Mouse (Mus musculus): ENCODE measurements around the gene Sar1b.
A peak's percentile ranks its signal among the peaks of the same experiment; 100 is the strongest.

The Sar1b gene

DNA sequence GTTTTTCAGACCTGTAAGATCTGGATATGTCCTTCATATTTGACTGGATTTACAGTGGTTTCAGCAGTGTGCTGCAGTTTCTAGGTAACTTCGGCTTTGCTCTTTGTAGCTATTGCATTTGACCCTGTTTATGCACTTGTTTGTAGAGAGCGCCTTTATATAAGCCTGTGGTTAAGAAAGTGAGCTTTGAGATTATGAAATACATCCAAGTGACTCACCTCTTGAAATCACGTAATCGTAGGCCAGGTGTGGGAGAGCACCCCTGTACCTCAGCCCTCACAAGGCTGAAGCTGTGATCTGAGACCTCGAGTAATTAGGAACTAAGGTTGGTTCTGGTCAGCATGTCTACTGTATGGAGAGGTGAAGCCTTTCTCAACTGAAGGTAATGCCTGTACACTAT lies 14.0 kb downstream of the Sar1b start:
- no peak for DNase-seq (ENCODE audit: low read depth, low spot score)

DNA sequence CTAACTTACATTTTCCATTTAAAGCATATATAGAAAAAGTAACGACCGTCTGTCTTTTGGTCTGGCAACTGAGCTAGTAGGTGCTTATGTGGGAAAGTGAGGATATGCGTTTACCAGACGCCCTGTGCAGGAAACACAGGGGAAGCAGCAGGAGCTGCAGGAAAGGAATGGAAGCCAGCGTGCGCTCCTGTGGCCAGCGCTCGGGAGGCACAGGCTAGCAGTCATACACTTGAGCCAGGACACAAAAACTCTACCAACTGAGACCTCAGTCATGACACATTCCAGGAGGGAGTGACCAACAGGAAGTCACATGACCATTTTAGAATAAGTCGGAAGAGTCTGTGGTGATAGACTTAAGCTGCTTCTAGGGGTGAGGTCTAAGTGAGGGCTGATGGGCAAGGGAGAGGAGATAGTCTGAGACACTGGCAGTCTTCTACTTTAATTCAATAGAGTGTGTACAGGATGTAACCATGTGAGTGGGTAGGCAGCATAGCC lies 17.3 kb downstream of the Sar1b start:
- no peak for DNase-seq (ENCODE audit: low read depth, low spot score)

DNA sequence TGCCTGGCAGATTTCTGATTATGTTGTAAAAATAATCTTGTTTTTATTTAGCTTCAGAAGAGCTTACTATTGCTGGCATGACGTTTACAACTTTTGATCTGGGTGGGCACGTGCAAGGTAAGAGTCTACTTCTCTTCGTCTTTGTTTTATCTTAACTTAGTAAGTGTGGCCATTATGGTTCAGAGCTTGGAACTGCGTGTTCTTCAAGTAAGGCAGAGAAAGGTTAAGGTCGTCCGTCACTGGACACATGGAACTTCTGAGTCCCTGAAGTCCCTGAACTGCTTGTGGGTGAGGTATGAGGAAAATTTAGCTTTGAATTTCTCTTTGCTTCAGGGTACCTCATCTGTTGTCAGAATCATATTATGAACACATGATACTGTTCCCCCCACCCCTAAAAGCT lies 19.2 kb downstream of the Sar1b start:
- no peak for DNase-seq (ENCODE audit: low read depth, low spot score)

DNA sequence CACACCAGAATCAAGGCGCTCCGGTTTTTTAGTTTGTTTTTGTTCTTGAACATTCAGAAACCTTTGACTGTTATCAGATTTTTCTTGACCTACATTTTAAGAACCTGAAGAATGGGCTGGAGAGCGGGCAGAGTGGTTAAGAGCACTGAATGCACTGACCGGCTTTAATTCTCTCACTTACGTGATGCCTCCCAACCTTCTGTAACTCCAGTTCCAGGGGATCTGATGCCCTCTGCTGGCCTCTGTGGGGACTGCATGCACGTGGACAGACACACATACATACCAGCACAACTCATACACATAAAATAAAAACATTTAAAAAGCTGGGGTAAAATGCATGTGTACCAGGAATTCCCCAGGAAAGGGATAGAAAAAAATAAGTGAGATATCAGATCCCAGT lies 22.4 kb downstream of the Sar1b start:
- no peak for DNase-seq (ENCODE audit: low read depth, low spot score)

DNA sequence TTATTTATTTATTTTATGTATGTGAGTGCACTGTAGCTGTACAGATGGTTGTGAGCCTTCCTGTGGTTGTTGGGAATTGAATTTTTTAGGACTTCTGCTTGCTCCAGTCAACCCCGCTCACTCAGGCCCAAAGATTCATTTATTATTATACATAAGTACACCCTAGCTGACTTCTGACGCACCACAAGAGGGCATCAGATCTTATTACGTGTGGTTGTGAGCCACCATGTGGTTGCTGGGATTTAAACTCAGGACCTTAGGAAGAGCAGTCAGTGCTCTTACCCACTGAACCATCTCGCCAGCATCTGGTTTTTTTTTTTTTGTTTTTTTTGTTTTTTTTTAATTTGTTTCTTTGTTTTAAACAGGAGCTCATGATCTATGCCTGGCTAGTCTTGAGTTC lies 26.2 kb downstream of the Sar1b start:
- DNase-seq (ENCODE audit: low read depth, low spot score): peak; percentile 18

DNA sequence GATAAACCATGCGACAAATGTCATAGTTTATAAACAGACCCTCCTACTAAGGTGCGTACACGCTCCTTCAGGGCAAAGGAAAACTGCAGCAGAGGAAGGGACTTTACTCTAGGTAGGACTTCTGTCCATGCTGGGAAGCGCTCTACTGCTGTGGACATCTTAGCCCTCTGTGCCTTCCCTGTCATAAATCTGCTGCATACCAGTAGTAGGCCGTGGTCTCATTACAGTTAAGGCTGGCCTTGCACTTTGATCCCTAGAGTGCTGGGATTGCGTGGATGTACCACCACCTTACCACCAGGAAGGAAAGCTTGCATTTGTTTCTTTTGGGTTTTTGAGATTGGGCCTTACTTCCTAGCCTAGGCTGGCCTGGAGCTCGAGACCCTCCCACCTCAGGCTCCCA lies 27.2 kb downstream of the Sar1b start:
- no peak for DNase-seq (ENCODE audit: low read depth, low spot score)

DNA sequence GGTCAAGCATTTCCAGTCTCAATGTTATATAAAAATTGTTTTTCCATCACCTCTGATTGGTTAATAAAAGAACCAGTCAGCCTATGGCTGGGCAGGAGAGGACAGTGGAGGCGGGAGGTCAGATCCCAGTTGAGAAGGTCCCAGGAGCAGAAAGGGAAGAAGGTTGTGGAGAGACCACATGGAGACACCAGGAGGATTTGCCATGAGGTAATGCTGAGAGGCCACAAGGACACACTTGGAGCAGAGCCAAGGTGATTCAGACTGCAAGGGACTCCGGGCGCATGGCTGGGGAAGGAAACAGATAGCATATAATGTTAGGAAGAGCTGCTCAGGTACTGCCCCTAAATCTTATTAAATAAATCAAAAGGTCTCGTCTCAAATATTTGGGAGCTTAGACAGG lies 32.8 kb downstream of the Sar1b start:
- DNase-seq (ENCODE audit: low read depth, low spot score): peak; percentile 73

DNA sequence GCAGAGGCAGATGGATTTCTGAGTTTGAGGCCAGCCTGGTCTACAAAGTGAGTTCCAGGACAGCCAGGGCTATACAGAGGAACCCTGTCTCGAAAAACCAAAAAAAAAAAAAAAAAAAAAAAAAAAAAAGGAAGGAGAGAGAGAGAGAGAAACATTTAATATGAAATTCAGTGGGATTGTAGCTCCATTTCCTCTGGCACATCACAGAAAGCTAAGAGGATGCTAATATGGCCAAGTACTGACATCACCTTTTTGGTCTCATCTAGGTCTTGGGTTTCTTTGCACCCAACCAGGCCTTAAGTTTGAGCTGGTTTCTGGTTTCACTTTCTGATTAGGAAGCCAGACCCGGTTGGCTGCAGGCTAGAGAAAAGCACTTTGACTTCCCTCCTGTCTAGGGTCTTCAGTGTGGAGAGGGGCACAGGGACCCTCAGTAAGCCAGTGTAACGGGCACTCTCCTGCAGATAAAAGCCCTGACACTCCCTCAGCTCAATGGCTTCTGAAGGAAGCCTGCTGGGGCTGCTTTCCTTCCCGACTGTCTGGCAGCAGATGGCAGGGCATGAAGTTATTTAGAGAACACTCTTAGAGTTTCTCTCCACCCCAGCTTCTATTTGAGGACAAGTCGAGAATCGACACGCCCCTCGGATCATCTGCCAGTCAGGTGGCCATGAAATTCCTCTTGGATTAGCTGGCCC lies 37.3 kb downstream of the Sar1b start:
- DNase-seq (ENCODE audit: low read depth, low spot score): peak; percentile 79

DNA sequence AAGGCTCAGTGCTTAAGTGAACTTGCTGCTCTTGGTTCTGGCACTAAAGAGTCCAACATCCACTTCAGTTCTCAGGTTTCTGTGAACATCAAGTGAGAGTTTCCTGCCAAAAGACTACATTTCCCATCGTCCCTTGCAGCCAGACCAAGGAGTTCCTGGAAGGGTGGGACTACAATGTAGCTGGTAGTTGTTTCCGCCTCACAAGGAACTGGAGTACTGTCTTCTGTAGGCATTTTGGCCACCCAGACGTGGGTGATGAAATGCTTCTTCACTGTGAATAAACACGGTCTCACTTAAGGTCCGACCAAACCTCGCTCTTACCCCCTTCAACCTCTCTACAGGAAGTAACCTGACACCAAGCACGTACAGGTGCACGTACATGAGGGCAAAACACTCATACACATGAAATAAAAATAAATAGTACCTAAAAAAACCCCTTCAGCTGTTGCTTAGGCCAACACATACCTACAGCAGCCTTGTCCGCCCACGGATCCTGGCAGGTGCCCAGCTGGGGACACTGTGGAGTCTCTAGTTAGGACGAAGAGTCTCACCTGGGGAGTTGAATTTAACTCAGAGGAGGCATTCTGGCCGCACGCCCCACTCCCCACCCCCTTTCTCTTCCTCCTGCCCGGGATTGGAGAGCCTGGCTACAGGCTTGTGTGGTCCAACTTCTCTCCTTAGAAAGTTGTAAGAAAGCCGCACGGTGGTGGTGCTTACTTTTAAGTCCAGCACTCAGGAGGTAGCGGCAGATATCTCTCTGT lies 41.9 kb downstream of the Sar1b start:
- peak; percentile 95 for DNase-seq (ENCODE audit: low read depth, low spot score)

DNA sequence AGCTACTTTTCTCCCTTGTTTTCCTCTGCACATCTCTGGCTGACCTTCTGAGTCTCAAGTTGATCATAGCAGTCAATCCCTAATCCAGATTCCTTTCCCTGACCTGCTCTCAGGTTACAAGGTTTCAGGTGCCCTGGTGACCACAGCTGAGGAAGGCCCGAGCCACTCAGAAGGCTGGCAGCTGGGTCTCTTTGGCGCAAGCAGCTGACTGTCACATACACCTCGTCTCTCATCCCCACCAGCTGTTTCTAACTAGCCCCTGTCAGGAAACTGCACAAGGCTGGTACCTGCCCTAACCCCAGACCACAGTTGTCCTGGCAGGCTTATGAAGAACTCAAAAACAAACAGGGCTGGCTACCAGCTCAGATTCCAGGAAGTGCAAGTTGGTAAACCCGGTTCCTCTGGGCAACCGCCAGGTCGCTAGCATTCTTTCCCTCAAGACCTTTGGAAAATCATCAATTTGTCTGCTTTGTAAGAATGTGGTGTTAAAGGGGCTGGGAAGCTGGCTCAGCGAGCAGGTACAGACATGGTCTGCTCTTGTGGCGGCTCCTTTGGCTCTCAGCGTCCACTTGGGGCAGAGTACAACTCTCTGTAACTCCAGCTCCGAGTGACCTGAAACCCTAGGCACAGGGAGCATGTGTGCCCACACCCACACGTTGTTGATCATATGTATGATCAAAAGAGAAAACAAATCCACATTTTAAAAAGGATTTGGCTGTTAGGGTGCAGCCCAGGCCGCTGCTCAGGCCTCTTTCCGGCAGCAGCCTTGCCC lies 43.8 kb downstream of the Sar1b start:
- DNase-seq (ENCODE audit: low read depth, low spot score): no peak

DNA sequence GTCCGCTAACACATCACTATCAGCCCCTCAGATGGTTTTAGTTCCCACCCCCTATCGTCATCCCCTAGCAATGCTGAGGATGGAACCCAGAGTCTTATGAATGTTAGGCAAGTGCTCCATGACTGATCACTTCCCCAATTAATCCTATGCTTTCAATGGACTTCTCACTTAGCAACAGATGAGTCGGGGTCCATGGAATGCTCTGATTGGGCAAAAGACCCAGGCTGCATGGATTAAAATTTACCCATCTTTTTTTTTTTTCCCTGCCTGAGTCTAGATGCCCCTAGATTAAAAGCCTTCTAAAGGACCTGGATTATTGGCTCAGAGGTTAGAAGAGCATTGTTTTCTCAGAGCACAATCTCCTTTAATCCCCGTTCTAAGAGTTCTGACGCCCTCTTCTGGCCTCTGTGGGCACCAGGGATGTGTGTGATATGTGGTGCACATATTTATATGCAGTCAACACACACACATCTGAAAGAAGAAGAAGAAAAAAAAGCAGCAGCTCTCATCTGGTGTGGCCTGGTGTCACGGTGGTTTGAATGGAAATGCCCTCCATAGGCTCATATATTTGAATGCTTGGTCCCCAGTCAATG lies 46.2 kb downstream of the Sar1b start:
- DNase-seq (ENCODE audit: low read depth, low spot score): peak; percentile 50

DNA sequence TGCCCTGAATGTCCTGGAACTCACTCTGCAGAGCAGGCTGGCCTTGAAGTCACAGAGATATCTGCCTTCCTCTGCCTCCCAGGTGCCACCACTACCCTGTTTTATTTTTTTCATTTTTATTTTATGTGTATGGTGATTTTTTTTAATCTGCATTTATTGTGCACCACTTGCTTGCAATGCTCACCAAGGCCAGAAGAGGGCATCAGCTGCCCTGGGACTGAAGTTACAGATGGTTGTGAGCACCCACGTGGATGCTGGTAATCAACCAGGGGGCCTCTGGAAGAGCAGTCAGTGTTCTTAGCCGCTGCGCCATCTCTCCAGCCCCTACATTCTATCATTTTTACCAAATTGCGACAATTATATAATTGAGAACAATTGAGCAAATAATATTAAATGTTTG lies 47.7 kb downstream of the Sar1b start:
- DNase-seq (ENCODE audit: low read depth, low spot score): no peak

DNA sequence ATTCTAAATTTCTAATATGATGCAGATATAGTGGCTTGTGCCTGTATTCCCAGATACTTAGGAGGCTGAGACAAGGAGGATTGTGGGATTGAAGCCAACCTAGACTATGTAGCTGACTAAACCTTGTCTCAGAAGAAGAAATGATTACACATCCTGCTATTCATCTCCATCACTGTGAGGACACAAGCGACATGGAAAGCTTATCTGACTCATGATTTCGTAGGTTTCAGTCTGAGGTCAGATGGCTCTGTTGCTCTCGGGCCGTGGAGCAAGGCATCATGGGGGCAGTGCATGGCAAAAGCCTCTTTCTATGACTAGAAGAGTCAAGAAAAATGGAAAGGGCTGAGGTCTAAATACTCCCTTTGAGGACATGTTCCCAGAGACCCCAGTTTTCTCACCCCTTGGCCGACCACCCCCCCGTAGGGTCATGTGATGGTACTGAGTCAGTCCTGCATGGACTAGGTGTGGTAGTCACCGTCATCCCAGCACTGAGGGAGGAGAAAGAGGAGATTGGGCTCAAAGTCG lies 48.6 kb downstream of the Sar1b start:
- no peak for DNase-seq (ENCODE audit: low read depth, low spot score)

DNA sequence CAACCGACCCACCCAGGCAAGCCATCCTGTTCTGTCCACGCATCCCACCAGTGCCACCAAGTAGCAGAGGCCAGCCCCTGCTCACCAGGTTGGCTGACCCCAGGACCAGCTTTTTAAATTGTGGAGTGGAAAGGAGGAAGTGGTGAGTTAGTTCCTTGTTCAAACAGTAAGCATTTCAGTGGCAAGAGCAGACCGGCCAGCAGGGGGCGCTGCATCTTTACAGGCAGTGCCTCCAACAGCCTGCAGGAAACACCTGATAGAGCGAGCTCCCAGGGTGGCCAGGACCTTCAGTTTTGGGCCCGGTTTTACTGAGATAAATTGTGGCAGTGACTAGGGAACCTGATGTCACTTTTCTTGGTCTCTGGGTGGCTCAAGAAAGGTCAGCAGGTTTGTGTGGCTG lies 54.3 kb downstream of the Sar1b start:
- DNase-seq (ENCODE audit: low read depth, low spot score): peak; percentile 89

DNA sequence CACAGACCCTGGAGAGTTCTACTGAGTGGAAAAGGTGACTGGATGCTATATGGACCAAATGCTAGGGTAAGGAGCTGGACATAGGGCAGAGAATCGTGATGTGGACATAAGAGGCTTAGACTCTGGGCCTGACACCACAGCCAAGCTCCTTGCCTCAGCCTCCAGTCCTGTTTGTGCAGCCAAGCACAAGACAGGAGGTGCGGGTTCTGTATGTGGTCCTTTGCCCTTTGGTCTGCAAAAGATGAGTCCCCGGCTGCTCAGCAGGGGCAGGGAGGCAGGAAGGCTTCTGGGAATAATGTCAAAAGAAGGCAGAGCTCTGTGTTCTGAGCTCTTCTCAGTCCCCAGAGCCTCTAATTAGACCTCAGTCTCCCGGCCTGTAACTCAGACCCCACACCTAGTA lies 55.4 kb downstream of the Sar1b start:
- DNase-seq (ENCODE audit: low read depth, low spot score): no peak

DNA sequence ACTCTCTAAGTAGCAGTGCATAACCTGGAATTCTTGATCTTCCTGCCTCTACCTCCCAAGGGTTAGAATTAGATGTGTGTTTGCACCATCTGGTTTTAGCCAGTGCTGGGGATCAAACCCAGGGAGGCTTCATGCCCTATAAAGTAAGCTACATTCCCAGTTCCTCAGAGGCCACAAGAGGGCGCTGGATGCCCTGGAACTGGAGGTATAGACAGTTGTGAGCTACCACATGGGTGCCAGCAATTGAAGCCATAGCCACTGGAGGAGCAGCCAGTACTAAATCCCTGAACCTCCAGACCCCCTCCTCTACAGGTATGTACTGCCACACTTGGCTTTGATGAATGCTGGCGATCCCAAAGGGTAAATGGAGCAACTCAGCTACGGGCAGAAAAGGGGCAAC lies 56.5 kb downstream of the Sar1b start:
- DNase-seq (ENCODE audit: low read depth, low spot score): peak; percentile 77

DNA sequence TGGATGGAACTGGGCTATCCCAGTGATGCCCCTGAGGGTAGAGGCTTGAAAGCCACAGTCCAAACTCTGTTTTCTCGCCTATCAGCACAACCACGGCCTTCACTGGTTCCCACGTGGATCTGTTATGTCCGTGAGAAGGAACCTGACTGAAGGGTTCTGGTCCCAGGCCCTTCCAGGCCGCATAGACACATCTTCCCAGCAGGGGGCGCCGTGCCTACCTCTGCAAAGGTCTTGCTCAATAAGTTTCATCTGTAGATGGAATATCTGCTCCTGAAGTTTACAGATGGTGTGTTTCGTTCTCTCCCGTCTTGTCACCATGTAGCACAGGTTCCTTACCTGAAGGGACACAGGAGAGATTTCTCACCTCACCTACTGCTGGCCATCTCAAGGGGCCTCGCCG lies 57.4 kb downstream of the Sar1b start:
- DNase-seq (ENCODE audit: low read depth, low spot score): peak; percentile 84

DNA sequence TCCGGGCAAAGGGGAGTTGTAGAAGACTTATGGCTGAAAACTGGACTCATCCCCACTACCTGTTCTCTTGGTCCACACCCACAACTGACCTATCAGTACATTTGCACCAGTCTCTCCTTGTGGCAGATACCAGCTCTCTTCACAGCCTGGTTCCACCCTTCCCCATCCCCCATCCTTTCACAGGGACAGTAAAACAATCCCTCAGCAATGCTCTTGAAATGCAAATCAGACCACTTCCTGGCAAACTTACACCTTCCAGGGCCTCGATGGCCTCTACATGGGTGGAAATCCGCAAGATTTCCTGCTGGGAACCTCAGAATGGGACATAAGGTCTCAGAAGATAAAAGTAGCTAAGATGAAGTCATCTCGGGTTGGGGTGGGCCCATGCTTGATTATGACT lies 59.2 kb downstream of the Sar1b start:
- no peak for DNase-seq (ENCODE audit: low read depth, low spot score)

DNA sequence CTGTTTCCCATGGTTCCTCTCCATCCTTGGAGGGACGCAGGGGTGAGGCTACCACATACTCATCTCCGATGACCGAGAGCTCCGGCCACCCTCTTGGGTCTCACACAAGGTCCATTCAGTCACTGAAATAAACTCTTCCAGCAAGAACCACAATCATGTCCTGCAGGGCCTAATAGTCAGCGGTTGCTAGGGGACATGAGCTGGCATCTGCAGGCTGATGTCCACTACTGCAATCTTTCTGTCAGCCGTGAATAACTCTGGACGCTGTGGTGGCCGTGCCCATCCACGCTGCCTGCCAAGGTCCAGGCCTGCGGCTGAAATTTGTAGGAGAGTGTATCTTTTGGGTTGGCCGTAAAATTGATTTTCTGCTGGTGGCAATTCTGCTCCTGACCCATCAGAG lies 59.8 kb downstream of the Sar1b start:
- DNase-seq (ENCODE audit: low read depth, low spot score): no peak

DNA sequence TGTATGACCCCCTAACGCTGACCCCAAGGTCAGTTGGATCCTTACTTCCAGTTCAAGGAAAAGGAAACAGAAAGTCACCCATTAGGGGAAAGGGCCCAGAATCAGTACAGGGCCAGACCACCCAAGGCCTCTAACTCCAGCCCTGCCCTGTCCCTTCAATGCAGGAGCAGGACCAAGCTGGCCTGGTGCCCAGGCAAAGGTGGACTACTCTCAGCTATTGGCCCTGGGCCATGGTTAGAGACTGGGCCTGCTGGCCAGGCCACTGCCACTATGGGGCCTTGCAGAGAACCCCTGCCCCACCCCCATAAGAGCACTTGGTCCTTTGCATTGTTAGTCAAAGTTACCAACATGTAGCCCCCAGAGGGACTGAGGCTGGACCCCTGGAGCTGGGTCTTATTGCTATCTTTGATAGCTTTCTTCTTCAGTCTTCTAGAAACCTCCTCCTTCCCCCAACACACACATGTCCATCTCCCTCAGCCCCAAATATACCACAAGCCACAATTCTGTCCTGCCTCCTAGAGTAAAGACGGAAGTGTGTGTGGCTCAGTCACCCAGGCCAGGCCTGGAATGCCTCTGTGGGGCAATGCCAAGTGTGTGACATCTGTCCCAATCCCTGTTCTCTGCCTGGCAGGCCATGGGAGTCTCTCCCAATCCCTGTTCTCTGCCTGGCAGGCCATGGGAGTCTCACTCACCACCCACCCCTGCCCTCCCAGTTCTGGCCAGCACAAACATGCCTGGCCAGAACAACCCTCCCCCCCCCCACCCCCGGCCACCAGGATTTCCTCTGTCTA lies 60.7 kb downstream of the Sar1b start:
- peak; percentile 60 for DNase-seq (ENCODE audit: low read depth, low spot score)

DNA sequence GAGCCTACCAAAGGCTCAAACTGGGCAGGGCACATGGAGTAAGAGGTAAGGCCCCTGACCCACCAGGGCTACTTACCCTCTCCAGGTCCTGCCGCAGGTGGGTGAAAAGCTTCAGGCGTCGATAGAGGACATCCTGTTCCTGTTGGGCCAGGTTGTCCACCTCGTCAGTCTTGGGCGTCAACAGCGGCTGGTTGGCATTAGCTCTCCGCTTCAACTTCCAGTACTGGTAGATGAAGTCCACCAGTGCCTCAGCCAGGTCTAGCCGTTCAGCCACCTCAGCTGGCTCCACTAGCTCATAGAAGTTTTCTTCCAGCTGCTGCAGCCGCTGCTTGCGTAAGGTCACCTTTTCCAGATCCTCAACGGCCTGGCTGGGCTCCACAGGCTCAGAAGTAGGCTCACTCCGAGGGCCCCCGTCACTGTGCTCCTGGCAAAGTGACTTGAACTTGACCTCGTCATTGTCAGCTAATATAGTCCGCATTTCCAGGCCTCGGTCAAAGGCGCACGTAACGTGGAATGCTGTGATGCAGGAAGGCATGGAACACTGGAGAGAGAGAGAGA lies 61.5 kb downstream of the Sar1b start:
- no peak for DNase-seq (ENCODE audit: low read depth, low spot score)

All from brain, adult 2 months (tissue).